15 mouse cellular contexts compared by ENCODE assay signal in genomic region chr2:27640900-27641479, GRCm38 (mm10). TPM values are rescaled to one million over a fixed set of nuclear protein-coding genes. Genes with fewer than 3 reads are reported as not detected.
DNase-seq lines count a peak whose midpoint lies in the region; ATAC-seq and TF ChIP-seq lines count a peak whose summit lies in the region.
"Had no signal": no experiment of that assay in that cellular context is flagged by ENCODE, and none has a peak within 500 bp of the region (broad histone marks: within the 10 kb centered on the region; RNA-seq: fewer than 3 reads in every experiment).

No protein-coding gene starts in this region.

- no peak overlapping the region for H3K4me2 ChIP-seq in midbrain, embryonic 13.5 days (replicated peaks)
- no peak overlapping the region for H3K4me2 ChIP-seq in hindbrain, postnatal 0 days (ENCODE audit: low read depth, low read length)
- no peak overlapping the region for H3K4me2 ChIP-seq in neural tube, embryonic 12.5 days (replicated peaks)
- H3K4me2 ChIP-seq: heart, embryonic 11.5 days had no signal

- H3K9ac ChIP-seq in midbrain, embryonic 13.5 days (replicated peaks): no peak overlapping the region
- H3K9ac ChIP-seq in hindbrain, postnatal 0 days (replicated peaks; ENCODE audit: low read length): no peak overlapping the region
- no peak overlapping the region for H3K9ac ChIP-seq in neural tube, embryonic 12.5 days

- ATAC-seq in midbrain, embryonic 13.5 days: peak; percentile 27; the same call in 1 of the 2 replicates
- ATAC-seq in hindbrain, postnatal 0 days: 0 out of 2 replicates have a peak, but pooled peaks have one; percentile 36
- ATAC-seq in neural tube, embryonic 12.5 days (ENCODE audit: low FRiP score, low read depth): peak; percentile 58
- no peak for ATAC-seq in megakaryocyte progenitor cell, adult 5-6 weeks (replicated peaks; ENCODE audit: poor library complexity)

- TF ChIP-seq CTCF in cerebellum, adult 2 months (IDR thresholded peaks at IDR 0.05; ENCODE audit: borderline replicate concordance, insufficient read depth, low read depth, low read length): no peak
- TF ChIP-seq CTCF in hindbrain, postnatal 0 days (IDR thresholded peaks at IDR 0.05; ENCODE audit: low read depth): no peak

- no peaks in the 10 kb centered on the region for H3K9me3 ChIP-seq in midbrain, embryonic 13.5 days
- H3K9me3 ChIP-seq in midbrain, embryonic 10.5 days (replicated peaks): no peaks in the 10 kb centered on the region
- H3K9me3 ChIP-seq in hindbrain, postnatal 0 days (ENCODE audit: low read length): no peaks in the 10 kb centered on the region
- H3K9me3 ChIP-seq in neural tube, embryonic 12.5 days: no peaks in the 10 kb centered on the region

- H3K4me1 ChIP-seq in cerebellum, adult 2 months (ENCODE audit: control insufficient read depth, insufficient read depth, low read length): no peaks in the 10 kb centered on the region
- H3K4me1 ChIP-seq in midbrain, embryonic 13.5 days (replicated peaks): peaks cover 17% of the 10 kb centered on the region
- H3K4me1 ChIP-seq in midbrain, embryonic 10.5 days: peaks cover 11% of the 10 kb centered on the region
- peaks cover 6% of the 10 kb centered on the region; the same call in 1 of the 2 replicates for H3K4me1 ChIP-seq in hindbrain, postnatal 0 days (ENCODE audit: insufficient read depth, low read length)
- H3K4me1 ChIP-seq in neural tube, embryonic 12.5 days: peaks cover 12% of the 10 kb centered on the region; the same call in 1 of the 2 replicates

- no peak for TF ChIP-seq POLR2A in cerebellum, adult 2 months (IDR thresholded peaks at IDR 0.05; ENCODE audit: borderline replicate concordance, insufficient read depth, low read length)

- 66% methylated on average over 3 of the region's 3 CpGs for WGBS in cerebellum, adult 2 months
- 33% methylated on average over 3 of the region's 3 CpGs for WGBS in midbrain, embryonic 13.5 days
- WGBS in midbrain, embryonic 10.5 days: 52% methylated on average over 3 of the region's 3 CpGs
- 28% methylated on average over 3 of the region's 3 CpGs for WGBS in hindbrain, postnatal 0 days
- WGBS in neural tube, embryonic 12.5 days: 32% methylated on average over 3 of the region's 3 CpGs

- no peak overlapping the region for H3K4me3 ChIP-seq in cerebellum, adult 2 months (replicated peaks; ENCODE audit: insufficient read depth, low read depth, low read length)
- no peak overlapping the region for H3K4me3 ChIP-seq in midbrain, embryonic 13.5 days (replicated peaks)
- no peak overlapping the region for H3K4me3 ChIP-seq in midbrain, embryonic 10.5 days
- H3K4me3 ChIP-seq in hindbrain, postnatal 0 days (ENCODE audit: low read length): no peak overlapping the region
- H3K4me3 ChIP-seq in neural tube, embryonic 12.5 days: no peak overlapping the region

- peak; percentile 42 to 44 for DNase-seq in cerebellum, postnatal 10 days
- no peak for DNase-seq in cerebellum, adult 2 months
- DNase-seq in midbrain, embryonic 10.5 days (ENCODE audit: low spot score): no peak
- DNase-seq in hindbrain, postnatal 0 days (ENCODE audit: low spot score): peak; percentile 30
- DNase-seq in frontal cortex, postnatal 25 days (ENCODE audit: low spot score in 2 of 2): no peak
- DNase-seq: cerebellum, postnatal 36 days; gastrocnemius, postnatal 36 days; heart, postnatal 4 days; kidney, adult 2 months; kidney, postnatal 25 days; thymus, adult 18-20 months had no signal

- H3K27me3 ChIP-seq in cerebellum, adult 2 months (ENCODE audit: control insufficient read depth, insufficient read depth, low read length): no peaks in the 10 kb centered on the region
- H3K27me3 ChIP-seq in midbrain, embryonic 13.5 days: 0 out of 2 replicates have a peak, but pooled peaks cover 5% of the 10 kb centered on the region
- peaks cover 84% of the 10 kb centered on the region for H3K27me3 ChIP-seq in midbrain, embryonic 10.5 days (ENCODE audit: low read depth, poor library complexity, severe bottlenecking)
- no peaks in the 10 kb centered on the region for H3K27me3 ChIP-seq in hindbrain, postnatal 0 days (ENCODE audit: insufficient read depth, low read length)
- no peaks in the 10 kb centered on the region for H3K27me3 ChIP-seq in neural tube, embryonic 12.5 days (replicated peaks)

- H3K27ac ChIP-seq in cerebellum, adult 2 months (ENCODE audit: insufficient read depth, low read length): no peak overlapping the region
- H3K27ac ChIP-seq in midbrain, embryonic 13.5 days: peak overlapping the region; percentile 40
- H3K27ac ChIP-seq in midbrain, embryonic 10.5 days (replicated peaks): no peak overlapping the region
- no peak overlapping the region for H3K27ac ChIP-seq in hindbrain, postnatal 0 days
- no peak overlapping the region for H3K27ac ChIP-seq in neural tube, embryonic 12.5 days

- no peaks in the 10 kb centered on the region for H3K36me3 ChIP-seq in midbrain, embryonic 13.5 days
- no peaks in the 10 kb centered on the region for H3K36me3 ChIP-seq in midbrain, embryonic 10.5 days
- H3K36me3 ChIP-seq in hindbrain, postnatal 0 days (ENCODE audit: insufficient read depth, low read length): no peaks in the 10 kb centered on the region
- no peaks in the 10 kb centered on the region for H3K36me3 ChIP-seq in neural tube, embryonic 12.5 days

RNA-seq across cellular contexts. Expression of gene Rxra, which starts 35.2 kb away (rescaled TPM):
- 14.9 and 17.5 TPM in 2 replicates for polyA plus RNA-seq in cerebellum, adult 2 months (2012; rRNA removed)
- 4.0 and 4.4 TPM in 2 replicates for polyA plus RNA-seq in midbrain, embryonic 13.5 days (2015; fragmentation: Nextera tagmentation; extraction: Ambion mirVana)
- polyA plus RNA-seq in midbrain, embryonic 10.5 days (2016; fragmentation: Nextera tagmentation; extraction: Ambion mirVana): 7.5 and 7.6 TPM in 2 replicates
- 32.5 and 34.0 TPM in 2 replicates for total RNA-seq in hindbrain, postnatal 0 days (2014; rRNA removed)
- polyA plus RNA-seq in hindbrain, postnatal 0 days (2015; fragmentation: Nextera tagmentation; extraction: Ambion mirVana): 3.5 and 3.9 TPM in 2 replicates
- polyA plus RNA-seq in neural tube, embryonic 12.5 days (2016; fragmentation: Nextera tagmentation; extraction: Ambion mirVana): 6.6 and 7.3 TPM in 2 replicates
- total RNA-seq in megakaryocyte progenitor cell, adult 5-6 weeks (2015): 1.1 and 1.2 TPM in 2 replicates
- 1.9 and 2.5 TPM in 2 replicates for total RNA-seq in megakaryocyte progenitor cell, adult 5-6 weeks (2017)

Comparison
In these comparisons a context has a peak if more than half of its experiments do, and no peak if none do; other contexts are left out.
1. DNase-seq: peak in cerebellum, postnatal 10 days (2 of 2) and hindbrain, postnatal 0 days (single experiment); none in cerebellum, adult 2 months (0 of 2), midbrain, embryonic 10.5 days (single experiment) and frontal cortex, postnatal 25 days (0 of 2).